Mouse (Mus musculus) layer of hippocampus, adult 2 months (tissue): ENCODE results near the gene Grsf1. TPM values are rescaled to one million over a fixed set of nuclear protein-coding genes. Genes with fewer than 3 reads are reported as not detected.

Experiments
- DNase-seq, 2 experiments: peaks; one replicate each; pipeline ENCODE4 v3.0.0; 2022; ENCODE audit warnings: low spot score in 2 of 2
- H3K27ac ChIP-seq: fragments of 200-600 bp; 2 replicates; pipeline ENCODE4 v1.8.1; 2022
- H3K4me3 ChIP-seq: fragments of 200-600 bp; 2 replicates; pipeline ENCODE4 v1.8.1; 2022; ENCODE audit warnings: mild to moderate bottlenecking
- CTCF ChIP-seq: fragments of 200-600 bp; conservative IDR thresholded peaks from 2 replicates; pipeline ENCODE4 v1.8.1; 2022; ENCODE audit warnings: antibody characterized with exemption, mild to moderate bottlenecking, moderate library complexity
- total RNA-seq, 2 experiments: library from RNA; stranded (reverse); gene quantifications; 2 replicates each; pipeline ENCODE4 v1.2.3; 2021

Gene Grsf1
- total RNA-seq, 2 experiments from 2014 or later = 87.2 to 95.2 TPM

DNA sequence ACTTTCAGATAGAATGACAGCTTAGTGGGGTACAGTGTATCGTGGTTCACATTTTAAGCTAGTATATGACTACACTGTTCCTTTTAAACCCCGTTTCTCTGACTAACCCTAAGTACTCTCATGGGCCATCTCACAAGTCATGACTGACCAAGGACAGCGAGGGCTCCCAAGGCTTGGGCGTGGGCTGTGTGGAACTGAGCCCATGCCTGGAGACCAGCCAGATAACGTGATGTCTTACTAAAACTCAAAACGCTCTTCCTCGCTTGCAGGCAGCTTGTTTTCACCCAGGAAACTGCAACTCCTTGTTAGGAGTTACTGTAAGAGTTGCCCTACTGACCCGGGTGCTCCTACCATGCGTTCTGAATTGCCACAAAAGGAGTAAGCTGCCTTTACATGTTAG lies 32.5 kb downstream of the Grsf1 start:
- no peak for DNase-seq
- TF ChIP-seq CTCF = no peak
- Histone ChIP-seq H3K4me3 (no peak overlapping the region), H3K27ac (no peak overlapping the region)

DNA sequence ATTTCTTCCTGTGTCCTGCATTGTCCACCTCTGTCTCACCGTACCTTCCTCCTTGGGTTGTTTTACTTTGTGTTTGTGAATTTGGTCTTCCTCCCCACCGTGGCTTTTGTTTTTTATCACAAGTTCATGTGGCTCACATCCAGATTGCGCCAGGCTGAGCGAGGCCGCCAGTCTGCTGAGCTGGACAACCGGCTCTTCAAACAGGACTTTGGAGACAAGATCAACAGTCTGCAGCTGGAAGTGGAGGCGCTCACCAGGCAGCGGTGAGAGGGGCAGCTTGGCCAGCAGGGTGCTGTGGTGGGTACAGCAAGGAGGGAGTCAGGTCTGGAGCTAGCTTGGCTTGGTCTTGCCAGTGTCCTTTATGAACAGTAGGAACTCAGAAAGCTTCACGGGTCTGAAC lies 33.2 kb downstream of the Grsf1 start:
- DNase-seq = no peak
- TF ChIP-seq CTCF = no peak
- Histone ChIP-seq H3K4me3 (no peak overlapping the region), H3K27ac (no peak overlapping the region)

DNA sequence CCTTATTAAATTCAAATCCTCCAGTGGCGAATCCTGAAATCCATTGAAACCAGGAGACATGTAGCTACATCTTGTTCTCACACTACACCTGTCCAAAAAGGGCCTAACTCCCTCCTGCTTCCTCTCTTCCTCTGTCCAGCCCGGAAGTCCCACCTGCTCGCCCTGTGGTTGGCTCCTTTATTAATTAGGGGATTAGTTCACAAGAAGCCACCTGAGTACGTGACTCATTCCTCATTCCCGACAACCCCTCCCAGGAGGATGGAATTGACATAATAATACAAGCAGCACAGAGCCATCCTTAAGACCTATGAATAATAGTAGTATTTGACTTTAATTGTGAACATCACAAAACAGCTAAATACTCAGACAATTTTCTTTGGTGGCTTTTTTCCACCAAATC lies 41.9 kb downstream of the Grsf1 start:
- no peak for TF ChIP-seq CTCF
- H3K27ac ChIP-seq = no peak overlapping the region
- no peak for DNase-seq
- no peak overlapping the region for H3K4me3 ChIP-seq

DNA sequence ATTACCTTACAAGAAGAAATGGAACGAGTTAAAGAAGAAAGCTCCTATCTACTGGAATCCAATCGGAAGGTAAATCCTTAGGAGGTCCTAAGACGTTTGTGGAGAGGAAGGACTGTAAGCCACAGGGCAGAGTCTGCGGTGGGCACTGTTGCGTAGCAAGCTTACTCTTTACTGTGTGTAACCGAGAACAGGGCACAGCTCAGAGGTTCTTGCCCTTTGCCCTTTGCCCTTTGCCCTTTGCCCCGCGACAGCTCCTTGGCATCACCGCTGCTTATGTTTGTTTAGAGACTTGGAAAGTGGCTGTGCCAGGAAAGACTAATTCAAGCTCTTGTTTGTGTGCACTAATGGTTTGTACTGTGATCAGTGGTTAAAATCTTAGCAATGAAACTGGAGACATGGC lies 43.5 kb downstream of the Grsf1 start:
- Histone ChIP-seq H3K27ac (no peak overlapping the region), H3K4me3 (no peak overlapping the region)
- TF ChIP-seq CTCF = no peak
- DNase-seq = no peak

DNA sequence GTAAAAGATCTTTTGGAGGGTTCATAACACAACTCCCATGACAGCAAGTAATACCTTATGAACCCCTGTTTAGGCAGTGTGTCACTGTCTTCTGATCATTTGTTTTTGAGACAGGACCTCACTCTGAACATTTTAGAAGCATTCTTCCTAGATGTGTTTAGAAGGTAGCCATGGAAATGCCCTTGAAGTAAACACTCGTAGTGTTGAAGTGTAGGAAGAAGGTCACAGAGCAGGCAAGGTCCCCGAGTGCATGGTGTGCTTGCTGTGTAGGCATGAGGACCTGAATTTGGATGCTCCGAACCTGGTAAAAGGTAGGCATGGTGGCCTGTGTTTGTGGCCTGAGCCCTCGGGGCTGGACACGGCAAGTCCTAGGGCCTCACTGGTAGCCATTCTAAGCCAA lies 44.4 kb downstream of the Grsf1 start:
- H3K4me3 ChIP-seq = no peak overlapping the region
- TF ChIP-seq CTCF = no peak
- H3K27ac ChIP-seq = no peak overlapping the region
- no peak for DNase-seq

DNA sequence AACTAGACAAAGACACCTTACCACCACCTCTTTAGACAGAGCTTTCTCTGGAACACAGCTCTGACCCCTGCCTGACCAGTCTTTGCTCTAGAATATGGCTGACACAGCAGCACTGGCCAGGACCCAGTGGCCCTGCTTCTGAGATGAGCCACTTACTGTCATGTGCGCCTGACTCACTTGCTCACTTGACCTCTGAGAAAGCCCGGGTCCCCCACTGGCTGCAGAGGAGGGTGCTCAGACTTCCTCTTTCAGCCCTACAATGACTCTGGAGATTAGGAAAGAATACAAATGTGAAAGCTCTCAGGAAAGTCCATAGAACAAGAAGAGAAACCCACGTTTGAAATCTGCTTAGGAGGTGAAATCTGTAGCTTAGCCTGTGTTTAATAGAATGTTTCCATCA lies 45.1 kb downstream of the Grsf1 start:
- TF ChIP-seq CTCF = no peak
- DNase-seq = no peak
- H3K4me3 ChIP-seq = no peak overlapping the region
- H3K27ac ChIP-seq = peak overlapping the region; percentile 19; the same call in 1 of the 2 replicates

DNA sequence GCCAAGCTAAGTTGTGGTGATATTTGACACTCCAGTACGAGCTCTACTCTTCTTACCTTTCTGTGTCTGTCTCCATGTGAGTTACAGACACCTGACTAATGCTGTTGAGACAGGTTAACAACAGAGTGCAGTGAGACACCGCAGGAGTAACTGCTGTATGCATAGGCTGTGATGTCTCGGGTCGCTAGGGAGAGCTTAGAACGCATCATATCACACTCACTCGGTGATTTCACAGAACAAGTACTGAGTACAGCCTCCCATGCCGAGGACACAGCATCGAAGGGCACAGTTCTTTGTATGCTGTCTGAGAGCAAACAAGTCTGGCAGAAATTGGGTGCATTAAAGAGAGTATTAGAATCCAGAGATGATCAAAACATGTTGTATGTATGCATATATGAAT lies 46.0 kb downstream of the Grsf1 start:
- Histone ChIP-seq H3K4me3 (no peak overlapping the region), H3K27ac (no peak overlapping the region)
- DNase-seq = no peak
- TF ChIP-seq CTCF = no peak

DNA sequence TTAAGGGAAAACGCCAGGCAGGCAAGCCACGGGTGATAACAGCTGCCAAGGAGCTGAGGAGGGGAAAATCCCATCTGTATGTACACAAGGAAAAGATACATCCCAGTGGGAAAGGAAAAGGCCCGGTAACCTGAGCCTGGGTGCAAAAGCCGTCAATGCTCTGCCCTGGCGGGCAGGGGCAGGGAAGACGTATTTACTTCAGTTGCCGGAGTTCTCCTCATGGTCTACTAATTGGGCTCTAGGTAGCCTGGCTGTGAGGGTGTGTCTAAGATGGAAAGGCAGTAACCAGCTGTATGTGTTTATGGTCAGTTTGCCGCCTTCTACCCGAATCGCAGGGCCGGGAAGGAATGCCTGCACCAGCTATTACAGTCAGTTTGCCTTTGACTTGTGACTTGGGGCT lies 46.8 kb downstream of the Grsf1 start:
- DNase-seq = no peak
- Histone ChIP-seq H3K27ac (no peak overlapping the region), H3K4me3 (no peak overlapping the region)
- no peak for TF ChIP-seq CTCF

DNA sequence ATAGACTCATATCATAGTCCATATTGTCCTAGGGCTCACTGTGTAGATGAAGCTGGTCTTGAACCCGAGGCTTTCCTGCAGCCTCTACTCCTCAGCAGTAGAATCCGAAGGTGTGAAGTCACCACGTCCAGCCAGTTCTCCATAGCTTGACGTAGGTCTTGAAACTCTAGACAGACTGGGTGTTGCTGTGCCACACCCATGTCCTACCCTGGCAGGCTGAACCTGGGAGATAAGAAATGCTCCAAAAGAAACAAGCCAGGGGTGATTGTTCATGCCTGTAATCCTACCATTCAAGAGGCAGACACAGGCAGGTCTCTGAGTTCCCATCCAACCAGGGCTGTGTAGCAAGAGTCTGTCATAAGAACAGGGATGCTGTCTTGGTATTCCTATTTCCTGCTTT lies 48.4 kb downstream of the Grsf1 start:
- no peak for TF ChIP-seq CTCF
- no peak for DNase-seq
- Histone ChIP-seq H3K4me3 (no peak overlapping the region), H3K27ac (no peak overlapping the region)

DNA sequence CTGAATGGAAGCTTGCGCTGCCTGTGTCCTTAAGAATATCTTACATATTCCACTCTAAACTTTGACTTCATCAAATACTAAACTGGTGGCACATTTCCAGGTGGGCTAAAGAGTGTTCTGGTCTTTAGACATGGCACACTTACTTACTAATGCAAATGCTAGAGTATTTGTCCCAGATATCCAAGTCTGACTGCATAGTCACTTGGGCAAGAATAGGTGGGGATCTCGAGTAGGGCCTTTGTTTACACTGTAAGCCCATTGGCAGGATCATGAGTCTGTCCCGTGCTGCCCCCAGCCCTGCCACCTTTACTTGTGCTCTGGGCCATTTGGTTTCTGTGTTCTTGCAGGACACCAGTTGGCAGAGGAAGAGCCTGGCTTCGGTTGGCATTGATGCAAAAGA lies 59.0 kb downstream of the Grsf1 start:
- Histone ChIP-seq H3K27ac (no peak overlapping the region), H3K4me3 (no peak overlapping the region)
- TF ChIP-seq CTCF = no peak
- DNase-seq = no peak

DNA sequence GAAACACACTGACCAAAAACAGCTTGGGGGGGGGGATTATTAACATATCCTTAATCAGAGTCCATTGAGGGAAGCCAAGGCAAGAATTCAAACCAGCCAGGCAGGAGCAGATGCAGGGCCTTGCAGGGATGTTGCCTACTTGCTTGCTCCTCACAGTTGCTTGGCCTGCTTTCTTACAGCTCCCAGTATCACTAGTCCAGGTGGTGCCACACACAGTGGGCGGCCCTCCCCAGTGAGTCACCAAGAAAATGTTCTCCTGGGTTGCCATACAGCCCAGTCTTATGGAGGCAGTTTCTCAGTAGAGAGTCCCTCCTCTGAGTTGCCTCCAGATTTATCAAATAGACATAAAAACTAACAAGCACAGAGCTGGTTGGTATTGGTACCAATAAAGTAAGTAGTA lies 61.8 kb downstream of the Grsf1 start:
- no peak for TF ChIP-seq CTCF
- DNase-seq = peak; percentile 23 to 26
- Histone ChIP-seq H3K27ac (peak overlapping the region; percentile 43), H3K4me3 (no peak overlapping the region)

Other genes with a start within 250 kb of the Grsf1 start
- not detected for gene Ambn, start 220.2 kb downstream of the Grsf1 start, total RNA-seq
- gene Enam, start 188.2 kb downstream of the Grsf1 start, total RNA-seq = not detected
- under 1 TPM; 0.31 to 0.42 TPM for gene Jchain, start 148.3 kb downstream of the Grsf1 start, total RNA-seq
- gene Utp3, start 121.7 kb downstream of the Grsf1 start, total RNA-seq = 10 to 100 TPM; 29.2 to 30.3 TPM
- gene Rufy3, start 111.1 kb downstream of the Grsf1 start, total RNA-seq = 100 to 1,000 TPM; 169 TPM
- 10 to 100 TPM; 29.6 to 31.9 TPM for gene Mob1b, start 44.7 kb upstream of the Grsf1 start, total RNA-seq
- gene Dck, start 88.8 kb upstream of the Grsf1 start, total RNA-seq = 10 to 100 TPM; 13.7 to 14.9 TPM
- gene Slc4a4, start 210.6 kb upstream of the Grsf1 start, total RNA-seq = 100 to 1,000 TPM; 154 to 161 TPM